Mouse (Mus musculus) megakaryocyte-erythroid progenitor cell, adult 5-6 weeks (primary cell): ENCODE measurements around the gene Olfr1499. TPM values are rescaled to one million over a fixed set of nuclear protein-coding genes. Genes with fewer than 3 reads are reported as not detected.
"Not testable (repeated sequence)": the region's sequence is repeated elsewhere in the genome, so short reads cannot be mapped to it uniquely, and the experiment has no call there.

Experiments
- ATAC-seq: replicated peaks from 2 replicates; pipeline ENCODE4 v1.8.0; 2016; ENCODE audit warnings: mild to moderate bottlenecking, inconsistent platforms; ENCODE audit not compliant: severe bottlenecking, poor library complexity, low FRiP score, low TSS enrichment
- total RNA-seq, 2 experiments: library from RNA; stranded (forward) in 1 of 2; stranded (reverse) in 1 of 2; fragments of 200-1000, 215-1000 nt in 1 of 2; fragments of >200 nt in 1 of 2; fragmentation: Nextera tagmentation in 1 of 2; gene quantifications; 2 replicates each; pipeline ENCODE4 v1.2.3; 2014 to 2017

Olfr1499 gene
- total RNA-seq (2014; fragmentation: Nextera tagmentation) (not detected in 2 replicates), total RNA-seq (2017) (not detected in 2 replicates)

DNA sequence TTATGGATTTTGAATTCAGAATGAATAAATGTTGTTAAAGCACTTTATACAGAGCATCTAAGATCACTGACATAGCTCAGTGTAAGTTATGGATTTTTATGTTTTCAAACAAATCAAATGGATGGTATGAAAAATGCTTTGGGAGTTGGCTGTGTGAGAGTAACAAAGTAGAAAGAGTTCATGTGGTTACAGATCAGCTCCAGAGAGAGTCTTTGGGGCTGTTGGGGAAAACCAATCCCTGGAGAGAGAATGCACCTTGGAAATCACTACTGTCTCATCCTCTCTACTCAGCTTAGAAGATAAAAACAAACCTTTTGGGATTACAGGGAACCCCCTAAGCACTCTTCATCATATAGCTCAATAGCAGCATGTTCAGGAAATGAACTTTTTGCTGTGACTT, at the start of gene Olfr1499:
Gene Olfr1499 (minus strand): TSS at position 101 of the 400 bp plus-strand sequence.
- ATAC-seq: no peak

DNA sequence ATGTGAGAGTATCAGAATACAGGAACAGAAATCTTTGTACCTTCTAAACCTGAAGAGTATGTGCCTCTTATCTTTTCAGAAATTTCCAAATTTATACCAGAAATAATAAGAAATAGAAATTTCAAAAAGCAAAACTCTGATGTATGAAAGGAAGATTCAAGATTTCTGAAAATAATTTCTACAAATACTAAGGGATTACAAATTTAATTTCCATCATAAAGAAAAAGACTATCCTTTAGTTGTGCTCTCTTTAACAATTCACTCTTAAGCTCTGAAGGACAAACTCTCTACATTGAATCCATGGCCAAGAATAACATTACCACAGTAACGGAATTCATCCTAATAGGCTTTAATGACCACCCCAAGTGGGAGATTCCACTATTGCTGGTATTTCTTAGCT, 42.2 kb upstream of the Olfr1499 start, which contains the start of gene Olfr1502:
Gene Olfr1502 (plus strand): TSS at position 301 of the 400 bp plus-strand sequence.
- no peak for ATAC-seq

DNA sequence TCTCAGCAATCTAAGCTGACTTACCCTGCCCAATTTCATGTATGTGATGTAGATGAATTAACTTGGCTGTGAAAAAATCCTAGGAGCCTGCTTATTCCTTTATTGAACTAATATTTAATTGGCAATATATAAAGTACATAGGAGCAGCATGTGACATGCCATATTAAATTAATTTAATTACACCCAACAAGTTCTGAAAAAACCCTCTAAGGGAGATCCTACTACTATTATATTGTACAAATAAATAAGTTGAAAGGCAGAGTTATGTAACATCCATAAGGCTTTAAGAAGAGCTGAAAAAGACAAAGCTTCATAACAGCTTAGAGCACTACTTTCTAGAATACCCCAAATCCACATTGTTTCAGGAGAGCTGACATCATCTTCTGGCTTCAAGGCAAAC, 31.3 kb upstream of the Olfr1499 start, which contains the start of gene Olfr1501:
Gene Olfr1501 (minus strand): TSS at position 101 of the 400 bp plus-strand sequence.
- ATAC-seq: not testable (repeated sequence)

DNA sequence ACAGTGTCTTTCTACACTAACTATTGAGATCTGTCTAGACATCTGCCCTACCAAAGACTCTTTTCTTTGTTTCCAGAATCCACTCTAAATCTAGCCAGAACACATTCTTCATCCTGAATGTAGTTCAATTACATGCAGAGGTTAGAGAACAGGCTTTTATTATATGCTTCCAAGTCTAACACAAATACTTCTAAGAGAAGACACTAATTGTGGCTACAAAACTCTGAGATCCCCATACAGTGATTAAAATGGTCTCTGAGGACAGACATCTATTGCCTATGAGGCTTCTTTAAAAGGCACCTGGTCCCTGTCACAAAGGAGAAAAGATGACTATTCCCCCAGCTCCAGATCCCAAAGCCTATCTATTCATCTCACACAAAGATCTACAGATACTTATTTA, 11.1 kb upstream of the Olfr1499 start, which contains the start of gene Olfr1500:
Gene Olfr1500 (minus strand): TSS at position 101 of the 400 bp plus-strand sequence.
- no peak for ATAC-seq

DNA sequence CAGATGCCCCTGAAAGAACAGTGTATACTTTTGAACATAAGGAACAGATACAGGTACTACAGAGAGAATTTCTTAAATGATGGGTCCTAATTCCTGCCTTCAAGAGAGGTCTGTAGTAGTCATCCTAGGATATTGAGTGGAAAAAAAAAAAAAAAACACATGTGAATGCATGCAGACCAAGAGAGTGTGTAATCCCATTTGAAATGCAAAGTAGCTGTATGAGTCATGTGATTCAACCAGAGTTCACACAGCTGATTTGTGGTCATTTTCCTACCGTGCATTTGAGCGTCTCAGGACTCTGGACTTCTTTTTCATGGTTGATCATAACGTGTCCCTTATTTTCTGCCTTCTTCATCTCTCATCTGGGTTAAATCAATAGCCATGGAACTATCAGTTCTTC, 9.2 kb upstream of the Olfr1499 start:
- ATAC-seq: no peak

DNA sequence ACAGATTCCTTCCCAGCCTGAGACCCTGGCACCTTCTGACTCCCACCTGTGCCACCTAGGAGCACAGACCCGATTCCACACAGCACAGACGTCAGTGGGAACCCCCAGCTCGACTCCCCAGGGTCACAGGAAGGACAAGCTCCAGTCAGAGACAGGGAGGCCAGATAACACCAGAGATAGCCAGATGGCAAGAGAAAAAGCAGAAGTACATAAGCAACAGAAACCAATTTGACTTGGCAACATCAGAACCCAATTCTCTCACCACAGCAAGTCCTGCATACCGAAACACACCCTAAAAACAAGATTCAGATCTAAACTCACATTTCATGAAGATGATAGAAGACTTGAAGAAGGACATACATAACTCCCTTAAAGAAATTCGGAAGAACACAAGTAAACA, 1.6 kb upstream of the Olfr1499 start:
- no peak for ATAC-seq

DNA sequence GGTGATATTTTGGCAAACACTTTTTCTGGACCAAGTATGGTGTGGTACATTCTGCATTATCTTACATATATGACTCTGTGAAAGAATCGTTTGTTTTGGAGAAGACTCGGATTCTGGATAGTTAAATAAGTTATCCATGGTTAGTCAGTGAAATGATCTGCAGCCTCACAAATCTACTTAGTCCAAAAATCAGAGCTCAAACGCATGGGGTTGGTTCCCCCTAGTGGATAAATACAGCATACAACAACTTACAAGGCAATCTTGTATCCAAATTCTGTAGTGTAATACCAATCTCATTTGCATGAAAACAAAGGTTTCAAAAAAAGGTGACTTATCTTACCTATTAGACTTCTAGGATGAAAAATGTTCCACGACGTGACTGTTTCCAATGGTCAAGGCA, 420 bp downstream of the Olfr1499 start:
- ATAC-seq: no peak

DNA sequence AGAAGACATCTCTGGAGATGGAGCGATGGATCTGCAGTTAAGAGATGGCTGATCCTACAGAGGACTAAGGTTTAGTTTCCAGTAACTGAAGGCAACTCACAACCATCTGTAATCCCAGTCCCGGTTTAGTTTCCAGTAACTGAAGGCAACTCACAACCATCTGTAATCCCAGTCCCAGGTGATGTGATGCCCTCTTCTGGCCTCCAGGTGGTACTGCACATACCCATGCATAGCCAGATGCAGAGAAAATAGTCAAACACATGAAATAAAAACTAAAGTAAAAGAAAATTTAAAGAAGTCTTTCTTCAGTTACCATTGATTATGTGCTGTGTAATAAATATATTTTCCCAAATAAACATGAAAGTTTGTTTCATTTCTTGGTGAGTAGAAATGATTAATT, 6.4 kb downstream of the Olfr1499 start:
- ATAC-seq: no peak

DNA sequence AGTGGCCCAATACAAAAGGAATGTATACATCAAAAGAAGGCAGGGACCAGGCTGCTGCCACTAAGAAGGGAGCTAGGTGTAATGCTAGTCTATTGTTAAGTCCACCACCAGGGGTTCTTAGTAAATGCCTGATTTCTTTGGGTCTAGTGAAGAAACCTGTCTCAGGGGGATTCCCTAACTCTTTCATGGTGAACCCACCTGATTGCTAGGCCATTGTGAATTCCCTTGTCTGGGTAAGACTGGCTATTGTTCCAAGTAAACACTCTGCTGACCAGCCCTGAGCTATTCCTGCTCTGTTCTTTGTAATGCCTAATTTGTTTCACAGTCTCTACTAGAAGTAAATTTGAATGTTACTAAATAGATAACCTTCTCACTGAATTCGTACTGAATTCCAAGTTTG, 13.8 kb downstream of the Olfr1499 start:
- not testable (repeated sequence) for ATAC-seq

DNA sequence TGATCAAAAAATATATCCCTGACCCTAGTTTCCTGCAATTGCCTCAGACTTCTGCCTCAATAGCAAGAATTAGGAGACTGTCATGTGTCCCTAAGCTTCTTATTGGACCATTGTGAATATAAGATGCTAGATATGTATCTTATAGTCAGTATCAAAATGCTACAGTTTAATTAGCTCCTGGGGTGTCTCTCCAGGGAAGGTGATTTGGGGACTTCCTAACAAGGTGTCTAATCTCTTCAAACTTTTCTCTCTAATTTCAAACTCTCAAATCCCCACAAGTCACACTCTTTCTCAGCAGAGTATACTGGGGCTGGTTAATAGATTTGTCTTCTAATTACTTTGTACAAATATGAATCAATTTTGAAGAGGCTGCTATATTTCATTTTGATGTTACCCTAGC, 21.1 kb downstream of the Olfr1499 start, which contains the start of gene Olfr1497:
Gene Olfr1497 (minus strand): TSS at position 101 of the 400 bp plus-strand sequence.
- ATAC-seq: no peak

DNA sequence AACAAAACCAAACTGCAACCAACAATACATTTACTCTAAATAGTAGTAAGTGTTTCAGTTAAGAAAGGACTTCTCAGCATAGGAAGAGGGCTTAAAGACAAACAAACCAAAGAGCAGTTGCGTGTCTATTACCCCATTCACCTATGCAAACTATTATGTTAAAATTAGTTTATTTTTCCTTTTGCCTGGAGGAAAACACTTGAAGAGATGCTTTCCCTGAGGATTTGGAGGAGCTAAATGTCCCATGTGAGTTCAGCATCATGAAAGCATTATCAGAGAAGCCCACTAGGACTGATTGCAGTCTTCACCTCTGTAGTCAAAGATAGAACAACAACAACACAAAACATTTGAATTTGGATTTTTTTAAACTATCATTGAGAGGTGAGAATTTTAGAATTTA, 41.7 kb downstream of the Olfr1499 start, which contains the start of gene Olfr1496:
Gene Olfr1496 (plus strand): TSS at position 301 of the 400 bp plus-strand sequence.
- no peak for ATAC-seq

DNA sequence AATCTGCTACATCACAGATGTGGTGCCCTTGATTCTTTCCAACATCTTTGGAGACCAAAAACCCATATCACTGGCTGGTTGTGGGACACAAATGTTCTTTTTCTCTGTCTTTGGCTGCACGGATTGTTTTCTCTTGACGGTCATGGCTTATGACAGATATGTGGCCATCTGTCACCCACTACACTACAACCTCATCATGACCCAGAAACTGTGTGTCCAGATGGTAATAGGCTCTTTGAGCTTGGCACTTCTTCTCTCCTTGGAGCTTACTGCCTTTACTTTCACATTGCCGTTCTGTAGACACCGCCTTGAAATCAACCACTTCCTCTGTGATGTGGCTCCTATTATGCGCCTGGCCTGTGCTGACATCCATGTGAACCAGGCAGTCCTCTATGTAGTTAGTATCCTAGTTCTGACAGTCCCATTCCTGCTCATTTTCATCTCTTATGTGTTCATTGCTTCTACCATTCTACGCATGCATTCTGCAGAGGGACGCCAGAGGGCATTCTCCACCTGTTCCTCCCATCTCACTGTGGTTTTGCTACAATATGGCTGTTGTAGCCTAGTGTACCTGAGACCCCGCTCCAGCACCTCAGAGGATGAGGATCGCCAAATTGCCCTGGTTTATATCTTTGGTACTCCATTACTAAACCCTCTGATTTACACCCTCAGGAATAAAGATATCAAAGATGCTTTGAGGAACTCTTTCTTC, 50.5 kb downstream of the Olfr1499 start:
- no peak for ATAC-seq

DNA sequence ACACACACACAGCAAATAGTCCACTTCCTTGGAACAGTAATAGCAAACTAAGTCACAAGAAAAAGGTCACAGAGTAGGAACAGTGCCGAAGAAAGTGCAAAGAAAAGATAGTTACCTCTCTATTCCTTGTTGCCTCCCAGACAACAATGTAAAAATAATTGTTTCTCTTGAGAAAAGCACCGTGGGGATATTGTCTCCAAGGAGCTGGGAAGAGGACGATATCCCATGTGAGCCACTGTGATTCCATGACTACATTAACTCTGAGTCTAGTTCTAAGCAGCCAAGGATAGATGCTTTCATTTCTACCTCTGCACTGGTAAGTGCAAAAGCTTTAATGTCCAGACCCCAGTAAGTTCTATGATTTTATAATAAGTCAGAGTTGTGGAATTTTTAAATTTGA, 54.9 kb downstream of the Olfr1499 start, which contains the start of gene Olfr1495:
Gene Olfr1495 (plus strand): TSS at position 301 of the 400 bp plus-strand sequence.
- ATAC-seq: no peak

Other genes starting within 250 kb of the Olfr1499 start
- not detected in 2 replicates for gene Olfr1484, start 235.9 kb downstream of the Olfr1499 start, total RNA-seq (2014; fragmentation: Nextera tagmentation)
- gene Olfr1484, start 235.9 kb downstream of the Olfr1499 start, total RNA-seq (2017): not detected in 2 replicates
- gene Olfr1487, start 202.1 kb downstream of the Olfr1499 start, total RNA-seq (2014; fragmentation: Nextera tagmentation): not detected in 2 replicates
- not detected in 2 replicates for gene Olfr1487, start 202.1 kb downstream of the Olfr1499 start, total RNA-seq (2017)
- gene Olfr1489, start 187.8 kb downstream of the Olfr1499 start, total RNA-seq (2014; fragmentation: Nextera tagmentation): not detected in 2 replicates
- not detected in 2 replicates for gene Olfr1489, start 187.8 kb downstream of the Olfr1499 start, total RNA-seq (2017)
- not detected in 2 replicates for gene Olfr1490, start 168.4 kb downstream of the Olfr1499 start, total RNA-seq (2014; fragmentation: Nextera tagmentation)
- gene Olfr1490, start 168.4 kb downstream of the Olfr1499 start, total RNA-seq (2017): not detected in 2 replicates
- not detected in 2 replicates for gene Olfr1491, start 122.2 kb downstream of the Olfr1499 start, total RNA-seq (2014; fragmentation: Nextera tagmentation)
- gene Olfr1491, start 122.2 kb downstream of the Olfr1499 start, total RNA-seq (2017): not detected in 2 replicates
- not detected in 2 replicates for gene Olfr1493-ps1, start 96.2 kb downstream of the Olfr1499 start, total RNA-seq (2014; fragmentation: Nextera tagmentation)
- not detected in 2 replicates for gene Olfr1493-ps1, start 96.2 kb downstream of the Olfr1499 start, total RNA-seq (2017)
- gene Olfr1494, start 79.7 kb downstream of the Olfr1499 start, total RNA-seq (2014; fragmentation: Nextera tagmentation): not detected in 2 replicates
- not detected in 2 replicates for gene Olfr1494, start 79.7 kb downstream of the Olfr1499 start, total RNA-seq (2017)
- not detected in 2 replicates for gene Olfr1495, start 54.8 kb downstream of the Olfr1499 start, total RNA-seq (2014; fragmentation: Nextera tagmentation)
- gene Olfr1495, start 54.8 kb downstream of the Olfr1499 start, total RNA-seq (2017): not detected in 2 replicates
- gene Olfr1496, start 41.6 kb downstream of the Olfr1499 start, total RNA-seq (2014; fragmentation: Nextera tagmentation): not detected in 2 replicates
- not detected in 2 replicates for gene Olfr1496, start 41.6 kb downstream of the Olfr1499 start, total RNA-seq (2017)
- not detected in 2 replicates for gene Olfr1497, start 21.2 kb downstream of the Olfr1499 start, total RNA-seq (2014; fragmentation: Nextera tagmentation)
- not detected in 2 replicates for gene Olfr1497, start 21.2 kb downstream of the Olfr1499 start, total RNA-seq (2017)
- not detected in 2 replicates for gene Olfr1500, start 11.0 kb upstream of the Olfr1499 start, total RNA-seq (2014; fragmentation: Nextera tagmentation)
- gene Olfr1500, start 11.0 kb upstream of the Olfr1499 start, total RNA-seq (2017): not detected in 2 replicates
- gene Olfr1501, start 31.2 kb upstream of the Olfr1499 start, total RNA-seq (2014; fragmentation: Nextera tagmentation): not detected in 2 replicates
- not detected in 2 replicates for gene Olfr1501, start 31.2 kb upstream of the Olfr1499 start, total RNA-seq (2017)
- not detected in 2 replicates for gene Olfr1502, start 42.3 kb upstream of the Olfr1499 start, total RNA-seq (2014; fragmentation: Nextera tagmentation)
- not detected in 2 replicates for gene Olfr1502, start 42.3 kb upstream of the Olfr1499 start, total RNA-seq (2017)
- not detected in 2 replicates for gene Olfr1504, start 78.5 kb upstream of the Olfr1499 start, total RNA-seq (2014; fragmentation: Nextera tagmentation)
- not detected in 2 replicates for gene Olfr1504, start 78.5 kb upstream of the Olfr1499 start, total RNA-seq (2017)
- gene Olfr1505, start 94.1 kb upstream of the Olfr1499 start, total RNA-seq (2014; fragmentation: Nextera tagmentation): not detected in 2 replicates
- gene Olfr1505, start 94.1 kb upstream of the Olfr1499 start, total RNA-seq (2017): not detected in 2 replicates